Mouse (Mus musculus) cerebellum, adult 9-11 months (tissue): Measurements from ENCODE around the gene Gng7.

ENCODE experiments used
- DNase-seq: peaks from one replicate; pipeline ENCODE4 v3.0.0; 2022

Gng7 gene

DNA sequence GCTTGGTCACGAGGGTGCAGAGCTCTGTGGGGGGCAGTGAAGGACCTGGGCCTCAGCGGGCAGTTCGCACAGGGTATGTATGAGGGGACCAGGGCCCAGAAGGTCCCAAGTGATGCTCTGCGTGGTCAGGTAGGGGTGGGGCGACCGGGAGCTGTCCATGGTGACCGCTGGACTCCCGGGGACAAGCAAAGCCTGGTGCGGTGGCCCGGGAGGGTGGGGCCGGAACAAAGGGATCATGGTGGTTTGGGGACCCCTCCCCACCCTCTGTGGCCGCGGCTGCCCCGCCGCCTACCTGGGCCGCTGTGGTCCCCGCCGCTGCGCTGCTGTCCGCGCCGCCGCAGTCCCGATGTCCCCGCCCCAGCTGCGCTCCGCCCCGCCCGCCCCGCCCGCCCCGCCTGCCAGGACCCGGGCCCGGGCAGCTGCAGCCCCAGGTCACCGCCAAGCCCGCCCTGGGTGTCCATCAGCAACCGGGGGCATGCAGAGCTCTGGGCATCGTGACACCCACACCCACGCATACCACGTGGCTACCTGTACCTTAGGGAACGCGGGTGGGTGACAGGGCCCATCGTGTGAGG lies 10.4 kb upstream of the Gng7 start:
- DNase-seq = peak; percentile 72

DNA sequence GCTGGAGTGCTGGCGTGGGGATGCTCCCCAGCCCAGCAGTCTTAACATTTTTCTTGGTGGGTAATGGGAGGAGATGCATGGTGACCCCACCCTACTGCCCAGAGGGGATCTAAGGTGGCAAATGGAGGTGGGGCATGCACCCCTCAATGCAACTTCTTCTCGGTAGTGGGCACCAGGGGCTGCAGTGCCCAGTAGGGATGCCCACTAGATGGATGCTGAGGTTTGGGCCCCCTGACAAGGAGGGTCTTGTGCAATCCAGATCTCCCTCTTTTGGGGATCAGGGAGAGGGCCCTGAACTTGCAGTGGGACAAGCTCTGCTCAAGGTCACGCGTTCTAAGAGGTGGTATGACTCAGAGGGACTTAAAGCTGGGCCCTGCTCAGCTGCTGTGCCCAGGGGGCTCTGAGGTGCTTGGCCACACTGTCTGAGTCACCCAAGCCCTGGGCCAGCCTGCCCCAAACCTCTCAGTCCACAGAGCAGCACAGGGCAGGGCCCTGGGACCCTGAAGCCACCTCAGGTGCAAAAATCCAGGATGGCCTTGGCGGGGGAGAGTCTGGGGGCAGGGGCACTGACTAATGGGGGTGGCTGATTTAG lies 9.7 kb upstream of the Gng7 start:
- peak; percentile 72 for DNase-seq

GRCm38 (mm10) chr10:81022744-81023143 lies 8.0 kb upstream of the Gng7 start:
- peak; percentile 52 for DNase-seq

DNA sequence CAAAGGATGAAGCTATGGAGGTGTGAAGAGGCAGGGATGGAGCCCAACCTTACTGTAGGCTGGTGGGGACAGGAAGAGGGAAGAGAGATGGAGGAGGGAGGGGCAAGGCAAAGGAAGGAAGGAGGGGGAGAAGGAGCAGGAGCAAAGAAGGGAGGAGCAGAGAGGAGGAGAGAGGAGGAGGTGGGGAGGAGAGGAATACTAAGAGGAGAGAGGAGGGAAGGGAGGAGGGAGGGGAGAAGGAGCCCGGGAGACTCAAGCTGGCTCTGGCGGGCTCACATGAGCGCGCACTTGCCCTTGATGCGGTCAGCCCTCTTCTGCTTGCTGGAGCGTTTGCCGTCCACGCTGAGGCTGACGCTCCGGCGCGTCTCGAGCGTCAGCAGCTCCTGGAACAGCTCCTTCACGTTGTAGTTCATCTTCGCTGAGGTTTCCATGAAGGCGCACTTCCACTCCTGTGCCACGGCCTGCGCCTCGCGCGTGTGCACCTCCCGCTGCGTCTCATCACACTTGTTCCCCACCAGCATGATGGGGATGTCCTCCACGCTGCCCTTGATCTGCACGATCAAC lies 6.9 kb upstream of the Gng7 start:
- DNase-seq = peak; percentile 61

DNA sequence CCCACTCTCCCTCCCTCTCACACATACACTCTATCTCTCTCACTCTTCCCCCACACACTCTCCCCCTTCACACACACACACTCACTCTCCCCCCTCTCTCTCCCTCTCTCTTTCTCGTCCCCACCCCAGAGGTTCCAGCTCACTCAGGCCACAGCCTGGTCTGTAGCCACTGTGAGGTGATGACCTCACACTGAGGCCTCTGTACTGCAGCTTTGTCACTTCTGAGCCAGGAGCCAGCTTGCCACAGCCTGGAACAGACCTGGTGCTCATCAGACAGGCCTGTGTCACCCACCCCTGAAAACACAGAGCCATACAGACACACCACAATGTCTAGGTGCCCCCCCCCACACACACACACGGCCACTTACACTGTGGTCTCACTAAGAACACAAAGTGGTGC lies 5.5 kb upstream of the Gng7 start:
- peak; percentile 49 for DNase-seq

DNA sequence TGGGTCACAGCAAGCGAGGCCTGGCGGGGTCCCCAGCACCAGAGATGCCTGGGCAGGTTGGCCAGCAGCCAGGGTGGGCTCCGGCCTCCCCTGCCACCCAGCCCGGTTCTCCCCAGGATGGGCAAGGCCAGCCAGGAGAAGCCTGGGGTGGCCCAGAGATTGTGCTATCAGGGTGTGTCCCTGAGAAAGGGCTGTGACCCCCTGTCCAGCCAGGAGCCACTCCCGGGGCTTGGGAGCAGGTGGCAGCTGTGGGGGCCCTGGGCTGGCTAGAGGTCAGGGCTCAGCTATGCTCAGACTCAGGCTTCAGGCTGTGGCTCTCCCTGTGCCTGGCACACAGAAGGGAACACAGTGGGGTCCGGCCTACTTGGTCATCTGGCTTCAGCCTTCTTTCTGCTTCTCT lies 4.9 kb upstream of the Gng7 start:
- DNase-seq = peak; percentile 64

DNA sequence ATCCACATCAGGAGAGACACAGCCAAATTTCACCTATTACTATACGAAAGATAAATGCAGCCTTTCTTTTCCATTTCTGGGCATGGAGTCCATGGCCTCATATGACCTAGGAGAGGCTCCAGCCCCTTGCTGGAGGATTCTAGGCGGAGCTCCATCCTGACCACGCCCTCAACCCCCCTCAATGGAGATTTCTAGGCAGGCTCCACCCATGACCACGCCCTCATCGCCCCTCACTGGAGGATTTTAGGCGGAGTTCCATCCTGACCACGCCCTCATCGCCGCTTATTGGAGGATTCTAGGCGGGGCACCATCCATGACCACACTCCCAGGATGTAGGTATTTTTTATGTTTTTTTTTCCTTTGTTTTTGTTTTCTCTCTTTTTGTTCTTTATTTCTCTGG lies 3.6 kb upstream of the Gng7 start:
- DNase-seq = peak; percentile 59

DNA sequence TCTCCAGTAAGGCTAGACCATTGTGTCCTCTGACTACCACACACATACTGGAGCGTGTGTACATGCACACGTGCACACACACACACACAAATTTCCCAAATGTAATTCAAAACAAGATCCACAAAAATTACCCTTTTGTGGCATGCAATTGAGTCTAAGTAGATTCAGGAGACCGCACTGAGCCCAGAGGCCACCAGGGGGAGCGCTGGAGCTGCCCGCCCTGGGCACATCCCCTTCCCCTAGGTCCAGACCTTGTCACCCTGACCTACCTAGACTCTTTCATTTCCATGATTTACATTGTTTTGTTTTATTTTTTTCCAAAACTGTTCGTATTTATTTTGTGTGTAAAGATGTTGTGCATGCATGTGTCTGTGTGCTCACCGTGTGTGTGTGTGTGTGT lies 1.9 kb upstream of the Gng7 start:
- DNase-seq = peak; percentile 71

GRCm38 (mm10) chr10:81015666-81016065 lies 921 bp upstream of the Gng7 start:
- peak; percentile 68 for DNase-seq

DNA sequence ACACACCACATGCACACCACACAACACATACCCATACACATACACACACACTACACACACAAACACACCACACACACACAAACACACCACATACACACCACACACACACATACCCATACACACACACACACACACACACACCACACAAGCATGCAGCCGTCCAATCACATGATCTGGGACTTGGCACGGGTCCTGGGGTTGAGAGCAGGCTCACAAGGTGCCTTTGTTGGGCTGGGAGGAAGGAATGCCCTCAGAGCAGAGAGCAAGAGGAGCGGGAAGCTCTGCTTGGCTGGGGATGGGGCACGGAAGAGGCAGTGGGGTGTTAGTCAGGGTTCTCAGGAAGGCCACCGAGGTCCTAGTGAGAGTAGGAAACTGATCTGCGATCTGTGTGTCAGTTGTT lies 3.9 kb downstream of the Gng7 start:
- no peak for DNase-seq

DNA sequence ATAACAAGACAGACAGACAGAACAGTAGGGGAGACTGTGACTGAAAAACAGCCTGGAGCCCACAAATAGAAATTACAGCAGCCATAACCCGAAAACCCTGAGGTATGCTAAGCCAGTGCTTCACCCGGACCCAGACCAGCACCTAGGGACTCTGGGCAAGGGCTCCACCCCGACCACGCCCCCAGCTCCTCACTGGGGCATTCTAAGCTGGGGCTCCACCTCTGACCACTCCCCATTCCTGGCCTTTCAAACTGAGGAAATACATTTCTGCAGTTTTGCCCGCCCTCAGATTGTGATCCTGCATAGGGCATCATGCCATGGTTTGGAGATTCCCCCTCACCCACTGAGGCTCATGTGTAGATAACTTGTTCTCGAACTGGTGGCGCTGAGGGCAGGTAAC lies 7.5 kb downstream of the Gng7 start:
- no peak for DNase-seq

GRCm38 (mm10) chr10:81006005-81006677 lies 8.6 kb downstream of the Gng7 start:
- no peak for DNase-seq

DNA sequence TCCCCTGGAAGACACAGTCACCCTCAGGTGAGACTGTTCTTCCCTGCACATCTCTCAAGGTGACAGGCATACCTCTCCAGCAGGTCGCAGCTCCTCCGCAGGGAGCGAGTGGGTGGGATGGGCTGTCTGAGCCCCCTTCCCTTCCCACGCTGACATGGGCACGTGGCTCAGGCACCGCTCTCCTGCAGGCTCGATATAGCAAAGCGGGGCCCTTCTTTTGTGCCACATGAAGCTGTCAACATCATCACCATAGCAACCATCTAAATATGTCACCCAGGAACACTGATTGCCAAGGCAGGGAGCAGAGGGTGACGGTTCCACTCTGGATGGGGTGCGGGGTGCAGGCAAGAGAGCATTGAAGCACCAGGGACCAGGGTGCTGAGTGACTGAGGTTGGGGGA lies 13.6 kb downstream of the Gng7 start:
- no peak for DNase-seq

GRCm38 (mm10) chr10:81000197-81001062 lies 14.3 kb downstream of the Gng7 start:
- DNase-seq = no peak

DNA sequence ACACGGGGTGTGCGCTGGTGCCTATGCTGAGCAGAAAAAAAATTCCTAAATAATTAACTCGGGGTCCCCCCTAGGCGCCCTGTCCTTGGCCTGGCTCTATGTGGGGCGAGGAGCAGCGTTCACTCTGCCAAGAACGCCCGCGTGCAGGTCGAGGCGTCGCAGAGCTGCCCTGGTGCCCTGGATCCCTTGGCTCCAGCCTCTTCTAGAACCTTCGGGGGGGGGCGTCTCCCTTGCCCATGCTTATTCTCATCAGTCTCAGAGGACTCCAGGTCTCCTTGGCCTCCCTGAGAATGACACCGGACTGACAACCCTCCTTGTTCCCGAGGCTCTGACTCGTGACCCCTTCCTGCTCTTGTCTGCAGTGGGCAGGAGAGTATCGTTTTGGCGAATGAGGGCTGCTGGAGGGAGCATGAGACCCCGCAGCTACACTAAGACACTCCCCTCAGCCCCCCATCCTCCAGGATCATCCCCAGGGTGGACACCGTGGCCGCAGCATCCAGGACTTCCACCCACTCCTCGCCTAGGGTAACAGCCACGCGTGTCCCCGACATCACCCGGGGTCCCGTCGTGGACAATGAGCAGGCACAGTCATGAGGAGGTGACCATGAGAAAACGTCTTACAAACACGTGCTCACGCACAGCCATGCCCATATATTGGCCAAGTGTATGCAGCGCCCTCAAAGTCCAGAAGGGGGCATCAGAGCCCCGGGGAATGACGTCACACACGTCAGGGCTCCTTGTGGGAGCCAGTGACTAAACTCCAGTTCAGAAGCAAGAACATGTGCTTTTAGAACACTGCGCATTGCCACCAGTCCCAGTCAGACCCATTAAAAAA lies 15.2 kb downstream of the Gng7 start:
- DNase-seq = peak; percentile 89

DNA sequence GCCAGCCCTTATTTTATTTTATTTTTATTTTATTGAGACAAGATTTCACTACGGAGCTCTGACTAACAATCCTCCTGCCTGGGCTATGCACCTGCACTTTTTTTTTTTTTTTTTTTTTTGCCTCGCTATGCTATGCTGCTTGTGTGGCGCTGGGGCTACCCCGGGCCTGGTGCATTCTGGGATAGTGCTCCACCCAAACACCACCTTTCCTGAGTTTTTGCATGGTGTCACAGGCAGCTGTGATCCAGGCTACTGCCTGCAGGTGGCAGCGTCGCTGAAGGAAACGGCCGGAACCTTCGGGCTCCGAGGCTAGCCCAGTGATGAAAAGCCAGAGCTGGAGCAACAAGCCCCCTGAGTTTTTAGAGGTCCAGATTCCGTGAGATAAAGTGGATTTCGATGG lies 16.0 kb downstream of the Gng7 start:
- DNase-seq = peak; percentile 72

DNA sequence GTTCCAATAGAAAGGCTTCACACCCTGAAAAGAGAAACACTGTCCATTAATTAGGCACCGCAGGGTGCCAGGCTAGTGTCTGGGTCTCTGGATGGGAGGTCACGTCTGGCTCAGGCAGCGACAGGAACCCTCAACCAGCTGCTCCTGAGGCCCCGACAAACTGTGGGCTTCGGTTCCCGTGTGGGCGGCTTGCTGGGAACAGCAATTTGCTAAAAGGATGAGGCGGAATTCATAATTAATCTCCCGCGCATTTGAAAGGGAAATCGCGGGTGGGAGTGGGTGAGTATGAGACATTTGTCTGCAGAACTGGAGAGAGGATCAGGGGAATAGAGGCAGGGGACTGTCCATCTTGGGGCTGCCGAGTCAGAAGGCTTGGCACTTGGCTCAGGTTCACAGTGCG lies 16.7 kb downstream of the Gng7 start:
- no peak for DNase-seq

- DNase-seq = no peak
Measured at GRCm38 (mm10) chr10:80997332-80997731, 17.4 kb downstream of the Gng7 start.

DNA sequence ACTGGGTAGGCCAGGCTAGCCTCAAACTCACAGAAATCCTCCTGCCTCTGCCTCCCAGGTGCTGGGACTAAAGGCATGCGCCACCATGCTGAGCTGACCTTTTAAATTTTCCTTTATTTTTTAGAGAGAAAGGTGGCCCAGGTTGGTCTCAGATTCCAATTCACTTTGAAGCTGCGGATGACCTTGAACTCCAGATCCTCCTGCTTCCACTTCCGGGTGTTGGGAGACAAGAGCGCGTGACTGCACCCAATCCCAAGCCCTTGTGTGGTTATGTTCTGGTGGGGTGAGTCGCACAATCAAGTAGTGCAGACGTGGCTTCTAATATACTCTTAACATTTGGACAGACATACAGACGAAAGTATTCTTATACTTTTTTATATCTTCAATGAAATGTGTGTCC lies 18.2 kb downstream of the Gng7 start:
- DNase-seq = no peak

DNA sequence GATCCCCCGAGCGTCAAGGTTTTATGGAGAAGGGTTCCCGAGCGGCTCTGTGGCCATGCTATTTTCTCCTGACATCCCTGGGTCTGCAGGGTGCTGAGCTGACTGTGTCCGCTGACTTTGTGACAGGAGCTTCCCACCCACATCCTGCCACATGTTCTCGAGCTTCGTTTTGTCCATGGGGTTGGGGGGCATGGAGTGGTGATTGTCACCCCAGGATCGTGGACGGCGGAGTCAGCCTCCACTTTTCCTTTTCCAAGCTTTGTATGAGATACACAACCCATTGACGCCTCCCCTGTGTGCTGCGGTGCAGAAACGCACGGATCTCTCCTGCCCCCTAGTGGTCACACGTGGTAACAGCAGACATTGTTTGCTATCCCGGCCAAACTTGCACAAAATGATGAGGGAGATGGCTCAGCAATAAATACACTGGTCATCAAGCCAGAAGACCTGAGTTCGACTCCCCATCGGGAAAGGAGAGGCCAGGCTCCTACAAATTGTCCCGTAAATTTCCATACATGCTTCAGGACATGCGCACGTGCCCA lies 19.6 kb downstream of the Gng7 start:
- DNase-seq = peak; percentile 88

DNA sequence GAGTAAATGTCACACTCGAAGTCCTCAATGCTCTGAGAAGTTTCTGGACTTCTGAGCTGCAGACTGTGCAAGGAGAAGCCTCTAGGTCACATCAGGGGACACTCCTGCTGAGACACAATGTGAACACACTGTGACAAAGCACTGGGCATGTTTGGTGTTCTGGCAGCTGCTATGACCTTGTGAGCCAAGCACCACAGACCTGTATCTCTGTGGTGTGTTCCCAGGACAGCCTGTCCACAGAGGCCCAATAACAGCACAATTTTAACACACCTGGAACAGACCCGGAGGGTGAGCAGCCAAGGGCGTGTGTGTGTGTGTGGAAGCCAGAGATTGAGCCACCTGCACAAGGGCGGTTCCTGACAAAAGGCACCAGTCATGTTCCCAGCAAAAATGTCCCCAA lies 20.1 kb downstream of the Gng7 start:
- no peak for DNase-seq

DNA sequence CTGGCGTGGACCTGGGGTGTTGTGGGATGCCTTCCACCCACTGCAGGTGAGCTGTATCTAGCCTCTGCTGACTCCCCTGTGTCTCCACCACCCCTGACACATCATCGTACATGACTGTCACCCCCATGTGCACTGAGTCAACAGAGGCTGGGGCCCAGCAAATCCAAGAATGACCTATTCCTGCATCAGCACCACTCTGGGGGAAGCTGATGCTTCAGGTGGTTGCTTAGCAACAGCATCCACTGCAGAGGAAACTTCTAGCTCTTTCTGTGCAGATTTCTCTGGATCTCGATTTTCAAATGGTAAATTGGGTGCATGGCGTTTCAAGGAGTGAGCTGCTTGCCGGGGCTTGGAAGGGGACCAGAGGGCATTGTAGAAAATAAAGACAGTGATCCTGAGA lies 21.5 kb downstream of the Gng7 start:
- DNase-seq = no peak
